Mouse (Mus musculus) brain, embryonic 14.5 days (tissue): ENCODE measurements around the gene Atp6ap1l.

Source experiments
- CTCF ChIP-seq: fragments of 200-500 bp; IDR thresholded peaks from 2 replicates; pipeline ENCODE4 v1.5.1; 2012; ENCODE audit warnings: inconsistent platforms, mild to moderate bottlenecking, moderate library complexity, borderline replicate concordance; ENCODE audit not compliant: insufficient read depth, insufficient read length; ENCODE audit errors: extremely low read depth
- POLR2A ChIP-seq: fragments of 200-500 bp; IDR thresholded peaks from 2 replicates; pipeline ENCODE4 v1.6.1; 2012; ENCODE audit warnings: mild to moderate bottlenecking, inconsistent platforms, borderline replicate concordance; ENCODE audit not compliant: poor library complexity, insufficient read depth, insufficient read length, severe bottlenecking; ENCODE audit errors: extremely low read depth

DNA sequence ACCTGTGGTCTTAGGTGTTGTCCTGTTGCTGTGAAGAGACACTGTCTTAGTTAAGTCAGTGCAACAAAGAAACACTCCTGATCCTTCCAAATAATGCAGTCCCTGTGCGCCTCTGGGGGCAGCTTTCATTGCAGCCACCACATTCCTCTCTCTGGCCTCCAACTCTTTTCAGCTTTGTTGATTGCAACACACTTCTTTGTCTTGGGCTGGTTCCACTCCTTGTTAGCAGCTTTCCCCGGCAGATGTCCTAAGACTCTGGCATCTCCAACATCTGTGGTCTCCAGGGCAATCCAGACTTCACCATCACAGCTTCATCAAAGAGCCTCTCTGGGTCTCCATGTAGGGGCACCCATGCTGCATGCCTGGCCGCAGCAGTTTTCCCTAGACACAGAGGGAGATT lies 28.1 kb upstream of the Atp6ap1l start:
- TF ChIP-seq CTCF (no peak), POLR2A (no peak)
